Mouse (Mus musculus) heart, embryonic 12.5 days (tissue): Measurements from ENCODE around the gene Polg. TPM values are rescaled to one million over a fixed set of nuclear protein-coding genes. Genes with fewer than 3 reads are reported as not detected.
A peak's percentile ranks its signal among the peaks of the same experiment; 100 is the strongest.

Source experiments
- ATAC-seq: fragments of 200-750 bp; cut with Nextera tagmentation; 2 replicates; pipeline ENCODE4 v1.8.0; 2017; ENCODE audit warnings: moderate TSS enrichment, moderate library complexity; ENCODE audit not compliant: insufficient number of reproducible peaks, low FRiP score
- H3K27ac ChIP-seq: fragments of 300-500 bp; sonication (generic); 2 replicates; pipeline ENCODE4 v1.5.1; 2016; ENCODE audit warnings: mild to moderate bottlenecking, moderate library complexity; ENCODE audit not compliant: poor library complexity, severe bottlenecking
- H3K27me3 ChIP-seq: fragments of 300-500 bp; sonication (generic); replicated peaks from 2 replicates; pipeline ENCODE4 v1.6.1; 2016; ENCODE audit warnings: mild to moderate bottlenecking, moderate library complexity
- H3K36me3 ChIP-seq: fragments of 300-500 bp; sonication (generic); 2 replicates; pipeline ENCODE4 v1.6.1; 2016; ENCODE audit warnings: mild to moderate bottlenecking, moderate library complexity
- H3K4me1 ChIP-seq: fragments of 300-500 bp; sonication (generic); replicated peaks from 2 replicates; pipeline ENCODE4 v1.6.1; 2016; ENCODE audit warnings: mild to moderate bottlenecking
- H3K4me2 ChIP-seq: fragments of 300-500 bp; sonication (generic); 2 replicates; pipeline ENCODE4 v1.6.1; 2016; ENCODE audit warnings: mild to moderate bottlenecking, moderate library complexity
- H3K4me3 ChIP-seq: fragments of 300-500 bp; sonication (generic); 2 replicates; pipeline ENCODE4 v1.5.1; 2016; ENCODE audit warnings: mild to moderate bottlenecking
- H3K9ac ChIP-seq: fragments of 300-500 bp; sonication (generic); 2 replicates; pipeline ENCODE4 v1.6.1; 2016; ENCODE audit warnings: mild to moderate bottlenecking, moderate library complexity
- H3K9me3 ChIP-seq: fragments of 300-500 bp; sonication (generic); replicated peaks from 2 replicates; pipeline ENCODE4 v1.6.1; 2016; ENCODE audit warnings: mild to moderate bottlenecking, moderate library complexity
- WGBS: fragments of 180-500 bp; shearing (Covaris S2); methylation state at CpG from one replicate; pipeline ENCODE4 v1.1.7; 2016; 5-methylcytosine and 5-hydroxymethylcytosine counted together
- polyA plus RNA-seq: library from polyadenylated mRNA; unstranded; fragments of >200 nt; fragmentation: Nextera tagmentation; extraction: Ambion mirVana; gene quantifications from 2 replicates; pipeline ENCODE4 v1.2.1, GENCODE M21; 2016

The Polg gene
- polyA plus RNA-seq, result 37.9 and 39.6 TPM in 2 replicates

- under 1% methylated on average over 76 of the region's 76 CpGs for WGBS
- no peaks in the 10 kb centered on the region for H3K9me3 ChIP-seq
- ATAC-seq, result peak; percentile 95
- peak within 1 kb of the TSS; percentile 95 for H3K4me2 ChIP-seq
- peaks cover 33% of the 10 kb centered on the region for H3K4me1 ChIP-seq
- peak within 1 kb of the TSS; percentile 74 for H3K27ac ChIP-seq
- H3K9ac ChIP-seq, result peak within 1 kb of the TSS; percentile 90
- peaks cover 16% of the 10 kb centered on the region for H3K36me3 ChIP-seq
- H3K4me3 ChIP-seq, result peak within 1 kb of the TSS; percentile 91
- no peaks in the 10 kb centered on the region for H3K27me3 ChIP-seq
Observed at GRCm38 (mm10) chr7:79466053-79466901, at the start of gene Polg. TSS of gene Polg (minus strand) at chr7:79466362.

- no peak for ATAC-seq
- 38% methylated on average over 9 of the region's 9 CpGs for WGBS
Observed at GRCm38 (mm10) chr7:79515861-79516260, 49.7 kb upstream of the Polg start.

GRCm38 (mm10) chr7:79515221-79515743 is 49.1 kb upstream of the Polg start:
- ATAC-seq, result no peak
- Histone ChIP-seq H3K36me3 (no peaks in the 10 kb centered on the region), H3K9me3 (no peaks in the 10 kb centered on the region), H3K4me2 (peak overlapping the region; percentile 78), H3K4me3 (peak overlapping the region; percentile 48), H3K27ac (no peak overlapping the region), H3K4me1 (peaks cover 13% of the 10 kb centered on the region), H3K9ac (peak overlapping the region; percentile 53), H3K27me3 (peaks cover 88% of the 10 kb centered on the region)
- 1% methylated on average over 57 of the region's 57 CpGs for WGBS

More at GRCm38 (mm10) chr7:79515861-79516260, 49.7 kb upstream of the Polg start:
- peak overlapping the region; percentile 78 for H3K4me2 ChIP-seq
- H3K36me3 ChIP-seq, result no peaks in the 10 kb centered on the region
- H3K9me3 ChIP-seq, result no peaks in the 10 kb centered on the region
- H3K27me3 ChIP-seq, result peaks cover 86% of the 10 kb centered on the region
- H3K9ac ChIP-seq, result no peak overlapping the region
- peak overlapping the region; percentile 48 for H3K4me3 ChIP-seq
- no peak overlapping the region for H3K27ac ChIP-seq
- peaks cover 19% of the 10 kb centered on the region for H3K4me1 ChIP-seq

GRCm38 (mm10) chr7:79514361-79514881 is 48.3 kb upstream of the Polg start:
- ATAC-seq, result no peak
- H3K4me1 ChIP-seq, result peaks cover 6% of the 10 kb centered on the region
- H3K9me3 ChIP-seq, result no peaks in the 10 kb centered on the region
- H3K4me3 ChIP-seq, result no peak overlapping the region
- H3K27me3 ChIP-seq, result peaks cover 96% of the 10 kb centered on the region
- no peak overlapping the region for H3K27ac ChIP-seq
- WGBS, result 2% methylated on average over 20 of the region's 20 CpGs
- no peak overlapping the region for H3K4me2 ChIP-seq
- no peak overlapping the region for H3K9ac ChIP-seq
- no peaks in the 10 kb centered on the region for H3K36me3 ChIP-seq

- H3K4me1 ChIP-seq, result peaks cover 11% of the 10 kb centered on the region
- H3K36me3 ChIP-seq, result no peaks in the 10 kb centered on the region
- no peak overlapping the region for H3K9ac ChIP-seq
- H3K27ac ChIP-seq, result no peak overlapping the region
- H3K4me2 ChIP-seq, result no peak overlapping the region
- no peaks in the 10 kb centered on the region for H3K9me3 ChIP-seq
- ATAC-seq, result no peak
- H3K27me3 ChIP-seq, result peaks cover 98% of the 10 kb centered on the region
- H3K4me3 ChIP-seq, result no peak overlapping the region
- WGBS, result 9% methylated on average over 2 of the region's 2 CpGs
Observed at GRCm38 (mm10) chr7:79513466-79513865, 47.3 kb upstream of the Polg start.

GRCm38 (mm10) chr7:79512496-79512895 is 46.3 kb upstream of the Polg start:
- no peaks in the 10 kb centered on the region for H3K9me3 ChIP-seq
- H3K27ac ChIP-seq, result no peak overlapping the region
- no peak overlapping the region for H3K4me3 ChIP-seq
- peaks cover 13% of the 10 kb centered on the region for H3K4me1 ChIP-seq
- no peaks in the 10 kb centered on the region for H3K36me3 ChIP-seq
- no peak overlapping the region for H3K4me2 ChIP-seq
- peaks cover 98% of the 10 kb centered on the region for H3K27me3 ChIP-seq
- ATAC-seq, result no peak
- no peak overlapping the region for H3K9ac ChIP-seq
- WGBS, result 7% methylated on average over 4 of the region's 4 CpGs

- Histone ChIP-seq H3K4me3 (no peak overlapping the region), H3K9ac (no peak overlapping the region), H3K4me2 (no peak overlapping the region), H3K36me3 (no peaks in the 10 kb centered on the region), H3K27me3 (peaks cover 98% of the 10 kb centered on the region), H3K4me1 (peaks cover 13% of the 10 kb centered on the region), H3K9me3 (0 out of 2 replicates have a peak, but pooled peaks cover 1% of the 10 kb centered on the region), H3K27ac (no peak overlapping the region)
- WGBS, result 5% methylated on average over 5 of the region's 5 CpGs
- ATAC-seq, result no peak
Observed at GRCm38 (mm10) chr7:79511656-79512055, 45.5 kb upstream of the Polg start.

GRCm38 (mm10) chr7:79511181-79511580 is 45.0 kb upstream of the Polg start:
- Histone ChIP-seq H3K4me2 (no peak overlapping the region), H3K27ac (no peak overlapping the region), H3K27me3 (peaks cover 98% of the 10 kb centered on the region), H3K9me3 (0 out of 2 replicates have a peak, but pooled peaks cover 3% of the 10 kb centered on the region), H3K36me3 (no peaks in the 10 kb centered on the region), H3K4me3 (no peak overlapping the region), H3K4me1 (peaks cover 13% of the 10 kb centered on the region), H3K9ac (no peak overlapping the region)
- ATAC-seq, result no peak
- WGBS, result 17% methylated on average over 7 of the region's 7 CpGs

- no peak for ATAC-seq
- Histone ChIP-seq H3K4me1 (peaks cover 13% of the 10 kb centered on the region), H3K27me3 (peaks cover 98% of the 10 kb centered on the region), H3K4me2 (no peak overlapping the region), H3K27ac (no peak overlapping the region), H3K9me3 (0 out of 2 replicates have a peak, but pooled peaks cover 3% of the 10 kb centered on the region), H3K9ac (no peak overlapping the region), H3K36me3 (no peaks in the 10 kb centered on the region), H3K4me3 (no peak overlapping the region)
- WGBS, result 22% methylated on average over 3 of the region's 3 CpGs
Observed at GRCm38 (mm10) chr7:79510686-79511085, 44.5 kb upstream of the Polg start.

- Histone ChIP-seq H3K27me3 (peaks cover 98% of the 10 kb centered on the region), H3K4me1 (peaks cover 14% of the 10 kb centered on the region), H3K4me3 (no peak overlapping the region), H3K4me2 (no peak overlapping the region), H3K27ac (no peak overlapping the region), H3K9ac (no peak overlapping the region), H3K9me3 (0 out of 2 replicates have a peak, but pooled peaks cover 3% of the 10 kb centered on the region), H3K36me3 (no peaks in the 10 kb centered on the region)
- no peak for ATAC-seq
- 4% methylated on average over 12 of the region's 12 CpGs for WGBS
Observed at GRCm38 (mm10) chr7:79509710-79510109, 43.5 kb upstream of the Polg start.

- H3K9ac ChIP-seq, result no peak overlapping the region
- H3K9me3 ChIP-seq, result 0 out of 2 replicates have a peak, but pooled peaks cover 3% of the 10 kb centered on the region
- no peaks in the 10 kb centered on the region for H3K36me3 ChIP-seq
- ATAC-seq, result no peak
- no peak overlapping the region for H3K27ac ChIP-seq
- H3K4me2 ChIP-seq, result no peak overlapping the region
- peaks cover 98% of the 10 kb centered on the region for H3K27me3 ChIP-seq
- no peak overlapping the region; the same call in 1 of the 2 replicates for H3K4me3 ChIP-seq
- peaks cover 16% of the 10 kb centered on the region for H3K4me1 ChIP-seq
- 10% methylated on average over 6 of the region's 6 CpGs for WGBS
Observed at GRCm38 (mm10) chr7:79509235-79509607, 43.1 kb upstream of the Polg start.
